12 mouse cellular contexts compared by ENCODE assay signal in the genomic region with DNA sequence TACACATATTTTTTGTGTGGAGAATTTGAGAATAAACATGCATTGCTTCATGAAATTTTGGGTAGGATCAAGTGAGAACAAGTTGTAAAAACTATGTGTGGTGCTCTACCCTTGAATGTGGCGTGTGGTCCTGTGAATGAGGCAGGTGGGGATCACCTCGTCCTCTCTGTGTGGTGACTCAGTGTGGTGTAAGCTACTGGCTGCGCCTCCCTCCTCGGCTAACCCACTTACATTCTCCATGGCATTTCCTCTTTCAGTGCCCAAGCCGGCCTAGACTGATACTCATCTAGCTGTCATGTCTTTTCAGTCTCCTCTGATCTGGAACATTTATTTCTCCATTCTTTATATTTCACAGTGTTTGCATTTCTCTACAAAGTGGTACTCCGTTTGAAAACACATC.
A peak's percentile ranks its signal among the peaks of the same experiment; 100 is the strongest.
DNase-seq lines count a peak whose midpoint lies in the region; ATAC-seq and TF ChIP-seq lines count a peak whose summit lies in the region.
"Had no signal": no experiment of that assay in that cellular context is flagged by ENCODE, and none has a peak within 500 bp of the region (broad histone marks: within the 10 kb centered on the region; RNA-seq: fewer than 3 reads in every experiment).

No protein-coding gene starts in this region.

- peaks cover 26% of the 10 kb centered on the region for H3K36me3 ChIP-seq in C2C12 (ENCODE audit: control insufficient read depth, insufficient read depth)
- H3K36me3 ChIP-seq: G1E; midbrain, embryonic 10.5 days had no signal

- no peak for TF ChIP-seq CTCF in C2C12 (IDR thresholded peaks at IDR 0.05; ENCODE audit: control insufficient read depth, insufficient read depth, insufficient read length)

- no peak overlapping the region for H3K4me3 ChIP-seq in C2C12 (ENCODE audit: insufficient read depth, poor library complexity, severe bottlenecking)
- H3K4me3 ChIP-seq: midbrain, embryonic 10.5 days had no signal

- no peaks in the 10 kb centered on the region for H3K27me3 ChIP-seq in C2C12 (ENCODE audit: control insufficient read depth, insufficient read depth, insufficient read length)

- no peak overlapping the region for H3ac ChIP-seq in C2C12 (ENCODE audit: control insufficient read depth, insufficient read length, low read depth)

- peak; percentile 68 for ATAC-seq in megakaryocyte progenitor cell, adult 5-6 weeks (replicated peaks; ENCODE audit: poor library complexity)

- H3K79me2 ChIP-seq in C2C12 (ENCODE audit: control insufficient read depth, insufficient read depth): peaks cover 92% of the 10 kb centered on the region

- peaks cover 56% of the 10 kb centered on the region for H3K79me3 ChIP-seq in C2C12 (ENCODE audit: low read depth)

- DNase-seq in 416B (ENCODE audit: low read depth): peak; percentile 74
- DNase-seq in thymus, postnatal 0 days (ENCODE audit: low spot score): peak; percentile 55
- no peak for DNase-seq in left cerebral cortex, adult 9 months (ENCODE audit: low spot score in 2 of 2)
- DNase-seq in layer of hippocampus, postnatal 14 days (ENCODE audit: low spot score in 2 of 2): no peak
- no peak for DNase-seq in frontal cortex, postnatal 10 days (ENCODE audit: low spot score in 2 of 2)
- DNase-seq: cerebellum, adult 11 months; kidney, adult 2 months; right cerebral cortex, postnatal 4 days had no signal

TF ChIP-seq in C2C12, 6 proteins besides CTCF, POLR2A, EP300 and RAD21:
- TF ChIP-seq MYOD1 (IDR thresholded peaks at IDR 0.05; ENCODE audit: control insufficient read depth, insufficient read length, low read depth) (peak; percentile 19), MYOG (IDR thresholded peaks at IDR 0.05; ENCODE audit: control insufficient read depth, extremely low read depth, insufficient read length) (no peak)

Comparison
In these comparisons a context has a peak if more than half of its experiments do, and no peak if none do; other contexts are left out.
1. DNase-seq: peak in 416B (single experiment) and thymus, postnatal 0 days (single experiment); none in left cerebral cortex, adult 9 months (0 of 2), layer of hippocampus, postnatal 14 days (0 of 2) and frontal cortex, postnatal 10 days (0 of 2).